Mouse (Mus musculus) embryonic facial prominence, embryonic 12.5 days (tissue): ENCODE measurements around the gene Ddx58. TPM values are rescaled to one million over a fixed set of nuclear protein-coding genes. Genes with fewer than 3 reads are reported as not detected.

ENCODE experiments used
- ATAC-seq: fragments of 200-750 bp; cut with Nextera tagmentation; 2 replicates; pipeline ENCODE4 v1.8.0; 2017; ENCODE audit not compliant: insufficient number of reproducible peaks, insufficient read depth, low FRiP score, low TSS enrichment
- H3K27ac ChIP-seq: fragments of 300-500 bp; sonication (generic); 2 replicates; pipeline ENCODE4 v1.5.1; 2016; ENCODE audit warnings: mild to moderate bottlenecking
- H3K27me3 ChIP-seq: fragments of 300-500 bp; sonication (generic); 2 replicates; pipeline ENCODE4 v1.6.1; 2016; ENCODE audit warnings: mild to moderate bottlenecking, moderate library complexity
- H3K36me3 ChIP-seq: fragments of 300-500 bp; sonication (generic); 2 replicates; pipeline ENCODE4 v1.6.1; 2016; ENCODE audit warnings: mild to moderate bottlenecking
- H3K4me1 ChIP-seq: fragments of 300-500 bp; sonication (generic); 2 replicates; pipeline ENCODE4 v1.6.1; 2016
- H3K4me2 ChIP-seq: fragments of 300-500 bp; sonication (generic); replicated peaks from 2 replicates; pipeline ENCODE4 v1.6.1; 2016; ENCODE audit warnings: mild to moderate bottlenecking, moderate library complexity
- H3K4me3 ChIP-seq: fragments of 300-500 bp; sonication (generic); 2 replicates; pipeline ENCODE4 v1.5.1; 2016; ENCODE audit warnings: mild to moderate bottlenecking
- H3K9ac ChIP-seq: fragments of 300-500 bp; sonication (generic); 2 replicates; pipeline ENCODE4 v1.6.1; 2016; ENCODE audit warnings: mild to moderate bottlenecking, moderate library complexity
- H3K9me3 ChIP-seq: fragments of 300-500 bp; sonication (generic); 2 replicates; pipeline ENCODE4 v1.6.1; 2016; ENCODE audit warnings: mild to moderate bottlenecking, moderate library complexity
- WGBS: fragments of 180-500 bp; shearing (Covaris S2); methylation state at CpG from one replicate; pipeline ENCODE4 v1.1.7; 2016; 5-methylcytosine and 5-hydroxymethylcytosine counted together
- polyA plus RNA-seq: library from polyadenylated mRNA; unstranded; fragments of >200 nt; fragmentation: Nextera tagmentation; extraction: Ambion mirVana; gene quantifications from 2 replicates; pipeline ENCODE4 v1.2.1, GENCODE M21; 2016

Ddx58 gene
- 8.3 and 8.5 TPM in 2 replicates for polyA plus RNA-seq

DNA sequence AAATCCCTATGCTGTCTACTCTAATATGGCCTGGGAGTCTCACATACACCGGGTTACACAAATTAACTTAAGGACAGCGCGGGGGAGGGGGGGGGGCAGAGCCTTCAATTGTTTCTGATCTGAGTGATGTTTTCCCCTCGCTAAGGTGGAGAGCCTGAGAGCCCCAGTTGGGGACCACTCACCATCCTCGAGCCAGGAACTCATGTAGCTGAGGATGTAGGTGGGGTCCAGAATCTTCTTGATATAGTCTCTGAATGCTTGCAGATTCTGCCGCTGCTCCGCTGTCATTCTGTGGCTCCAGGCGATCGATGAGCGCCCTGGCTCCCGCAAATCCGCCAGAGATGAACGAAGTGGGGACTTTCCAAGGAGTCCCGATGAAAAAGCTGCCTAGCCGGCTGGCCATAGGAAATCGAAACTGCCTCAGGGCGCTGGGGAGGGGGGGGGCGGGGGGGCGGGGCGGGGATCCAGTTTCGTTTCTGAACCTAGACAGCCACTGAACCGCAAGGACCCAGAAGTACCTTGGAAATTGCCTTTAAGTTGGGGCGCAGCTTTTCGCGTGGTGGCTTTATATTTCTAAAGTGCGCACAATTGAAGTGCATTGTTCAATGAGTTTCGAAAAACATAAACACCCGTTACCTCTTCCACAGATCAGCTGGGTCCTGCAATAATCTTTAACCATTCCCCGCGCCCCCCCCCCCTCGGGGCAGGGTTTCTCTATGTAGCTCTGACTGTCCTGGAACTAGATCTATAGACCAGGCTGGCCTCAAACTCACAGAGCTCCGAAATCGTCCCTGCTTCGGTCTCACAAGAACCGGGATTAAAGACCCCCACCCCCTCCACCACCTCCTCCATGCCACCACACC, at the start of gene Ddx58:
Gene Ddx58, minus strand, starts transcription at position 420 of the 863 bp plus-strand sequence.
- no peaks in the 10 kb centered on the region for H3K9me3 ChIP-seq
- H3K27ac ChIP-seq: peak within 1 kb of the TSS; percentile 60; the same call in 1 of the 2 replicates
- peak; percentile 38; the same call in 1 of the 2 replicates for ATAC-seq
- H3K36me3 ChIP-seq: no peaks in the 10 kb centered on the region
- H3K27me3 ChIP-seq: no peaks in the 10 kb centered on the region
- peak within 1 kb of the TSS; percentile 53 for H3K9ac ChIP-seq
- H3K4me1 ChIP-seq: no peaks in the 10 kb centered on the region
- peak within 1 kb of the TSS; percentile 44 for H3K4me3 ChIP-seq
- peak within 1 kb of the TSS; percentile 79 for H3K4me2 ChIP-seq
- 4% methylated on average over 35 of the region's 35 CpGs for WGBS

DNA sequence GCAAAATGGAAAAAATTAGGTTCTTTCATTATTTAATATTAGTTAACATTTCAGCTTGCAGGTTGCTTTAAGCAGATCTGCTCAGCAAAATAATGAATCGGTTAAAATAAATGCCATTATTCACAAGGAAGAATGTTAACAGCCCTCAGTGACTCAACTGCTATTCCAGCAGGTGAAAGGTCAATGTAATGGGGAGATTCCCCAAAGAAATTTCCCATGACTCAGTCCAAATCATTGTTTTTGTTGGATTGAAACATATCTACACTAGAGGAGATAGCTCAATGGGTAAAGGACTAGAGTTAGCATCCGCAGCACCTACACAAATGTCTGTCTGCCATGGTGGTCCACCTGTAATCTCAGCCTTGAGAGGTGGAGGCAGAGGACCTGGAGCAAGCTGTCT, 49.4 kb upstream of the Ddx58 start:
- H3K4me2 ChIP-seq: no peak overlapping the region
- H3K9ac ChIP-seq: no peak overlapping the region
- no peaks in the 10 kb centered on the region; the same call in 1 of the 2 replicates for H3K9me3 ChIP-seq
- no peak overlapping the region for H3K27ac ChIP-seq
- no peak for ATAC-seq
- no peaks in the 10 kb centered on the region for H3K36me3 ChIP-seq
- no peak overlapping the region for H3K4me3 ChIP-seq
- no peaks in the 10 kb centered on the region for H3K27me3 ChIP-seq
- WGBS: 87% methylated on average over 2 of the region's 2 CpGs
- H3K4me1 ChIP-seq: no peaks in the 10 kb centered on the region

DNA sequence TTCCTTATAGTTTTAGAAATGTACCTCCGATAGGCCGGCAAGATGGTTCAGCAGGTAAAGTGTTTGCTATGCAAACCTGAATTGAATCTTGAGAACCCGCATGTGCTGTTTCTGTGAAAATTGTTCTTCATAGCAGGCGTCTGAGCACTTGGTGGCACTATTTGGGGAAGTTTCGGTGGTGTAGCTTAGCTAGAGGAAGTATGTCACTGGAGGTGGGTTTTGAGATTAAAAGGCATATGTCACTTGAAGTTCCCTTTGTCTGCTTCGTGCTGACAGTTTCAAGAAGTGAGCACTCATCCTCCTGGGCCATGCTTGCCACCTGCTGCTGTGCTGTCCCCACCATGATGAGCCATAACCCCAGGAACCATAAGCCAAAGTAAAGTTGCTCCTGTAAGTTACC, 47.8 kb upstream of the Ddx58 start:
- Histone ChIP-seq H3K9ac (no peak overlapping the region), H3K4me3 (no peak overlapping the region), H3K27ac (no peak overlapping the region)

GRCm38 (mm10) chr4:40285582-40285981, 46.0 kb upstream of the Ddx58 start:
- H3K27ac ChIP-seq: no peak overlapping the region
- H3K27me3 ChIP-seq: no peaks in the 10 kb centered on the region
- no peaks in the 10 kb centered on the region for H3K4me1 ChIP-seq
- H3K9me3 ChIP-seq: no peaks in the 10 kb centered on the region; the same call in 1 of the 2 replicates
- no peak overlapping the region for H3K4me2 ChIP-seq
- H3K36me3 ChIP-seq: no peaks in the 10 kb centered on the region
- no peak for ATAC-seq
- no peak overlapping the region for H3K9ac ChIP-seq
- no peak overlapping the region for H3K4me3 ChIP-seq
- WGBS: 20% methylated on average over 4 of the region's 4 CpGs

More for the DNA sequence above, 47.8 kb upstream of the Ddx58 start:
- H3K27me3 ChIP-seq: no peaks in the 10 kb centered on the region
- no peaks in the 10 kb centered on the region for H3K4me1 ChIP-seq
- no peaks in the 10 kb centered on the region for H3K36me3 ChIP-seq
- H3K4me2 ChIP-seq: no peak overlapping the region
- H3K9me3 ChIP-seq: no peaks in the 10 kb centered on the region; the same call in 1 of the 2 replicates
- 79% methylated on average over 6 of the region's 6 CpGs for WGBS
- no peak for ATAC-seq

GRCm38 (mm10) chr4:40279276-40279900, 39.8 kb upstream of the Ddx58 start, which contains the start of gene Ndufb6:
Gene Ndufb6 (minus strand): TSS chr4:40279421.
- peak within 1 kb of the TSS; percentile 97 for H3K4me3 ChIP-seq
- no peaks in the 10 kb centered on the region for H3K27me3 ChIP-seq
- H3K9me3 ChIP-seq: no peaks in the 10 kb centered on the region
- peak within 1 kb of the TSS; percentile 83 for H3K27ac ChIP-seq
- H3K4me1 ChIP-seq: peaks cover 10% of the 10 kb centered on the region
- WGBS: 1% methylated on average over 36 of the region's 36 CpGs
- peaks cover 12% of the 10 kb centered on the region; the same call in 1 of the 2 replicates for H3K36me3 ChIP-seq
- peak within 1 kb of the TSS; percentile 88 for H3K9ac ChIP-seq
- H3K4me2 ChIP-seq: peak within 1 kb of the TSS; percentile 86
- ATAC-seq: peak; percentile 95

DNA sequence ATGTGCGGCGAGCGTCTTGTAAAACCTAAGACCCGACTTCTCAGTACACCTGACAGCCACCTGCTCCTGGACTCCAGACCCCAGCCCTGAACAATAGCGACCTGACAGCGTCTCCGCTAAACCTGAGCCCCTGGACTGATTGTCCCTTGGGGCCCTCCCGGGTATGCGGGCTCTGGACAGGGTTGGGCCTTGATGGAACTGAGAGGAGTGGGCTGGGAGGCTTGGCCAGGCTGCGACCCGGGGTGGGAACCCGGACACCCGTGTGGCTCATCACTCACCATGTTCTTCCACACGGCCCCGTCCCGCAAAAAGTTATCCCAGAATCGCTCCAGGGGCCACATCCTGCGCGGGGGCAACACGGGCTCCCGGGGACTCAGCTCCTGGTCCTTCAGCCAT, 39.2 kb upstream of the Ddx58 start:
- peak overlapping the region; percentile 83 for H3K27ac ChIP-seq
- peak overlapping the region; percentile 86 for H3K4me2 ChIP-seq
- no peaks in the 10 kb centered on the region for H3K9me3 ChIP-seq
- peaks cover 10% of the 10 kb centered on the region for H3K4me1 ChIP-seq
- no peaks in the 10 kb centered on the region for H3K27me3 ChIP-seq
- peaks cover 12% of the 10 kb centered on the region; the same call in 1 of the 2 replicates for H3K36me3 ChIP-seq
- peak overlapping the region; percentile 97 for H3K4me3 ChIP-seq
- H3K9ac ChIP-seq: peak overlapping the region; percentile 88
- ATAC-seq: no peak
- WGBS: under 1% methylated on average over 21 of the region's 21 CpGs

GRCm38 (mm10) chr4:40269430-40270032, 29.9 kb upstream of the Ddx58 start, which contains the start of the genes Smim27 and Topors:
Gene Smim27 (plus strand): TSS chr4:40269579.
Gene Topors (minus strand): TSS chr4:40269850.
- H3K27me3 ChIP-seq: no peaks in the 10 kb centered on the region

GRCm38 (mm10) chr4:40268835-40269234, 29.2 kb upstream of the Ddx58 start:
- H3K36me3 ChIP-seq: peaks cover 20% of the 10 kb centered on the region
- no peaks in the 10 kb centered on the region for H3K9me3 ChIP-seq
- H3K4me3 ChIP-seq: peak overlapping the region; percentile 87
- WGBS: under 1% methylated on average over 16 of the region's 16 CpGs
- peak overlapping the region; percentile 99 for H3K27ac ChIP-seq
- peak overlapping the region; percentile 92 for H3K4me2 ChIP-seq
- no peak for ATAC-seq
- no peaks in the 10 kb centered on the region for H3K27me3 ChIP-seq
- H3K9ac ChIP-seq: peak overlapping the region; percentile 92
- peaks cover 14% of the 10 kb centered on the region for H3K4me1 ChIP-seq

More at GRCm38 (mm10) chr4:40269430-40270032, 29.9 kb upstream of the Ddx58 start, which contains the start of the genes Smim27 and Topors:
- H3K4me2 ChIP-seq: peak within 1 kb of the TSS; percentile 92
- WGBS: under 1% methylated on average over 38 of the region's 38 CpGs
- H3K36me3 ChIP-seq: peaks cover 21% of the 10 kb centered on the region
- peak within 1 kb of the TSS; percentile 99 for H3K27ac ChIP-seq
- peak within 1 kb of the TSS; percentile 87 for H3K4me3 ChIP-seq
- ATAC-seq: peak; percentile 96
- peak within 1 kb of the TSS; percentile 92 for H3K9ac ChIP-seq
- H3K4me1 ChIP-seq: peaks cover 14% of the 10 kb centered on the region
- H3K9me3 ChIP-seq: no peaks in the 10 kb centered on the region

- H3K9me3 ChIP-seq: no peaks in the 10 kb centered on the region
- H3K36me3 ChIP-seq: peaks cover 20% of the 10 kb centered on the region
- H3K27me3 ChIP-seq: no peaks in the 10 kb centered on the region
- H3K4me2 ChIP-seq: peak overlapping the region; percentile 92
- peaks cover 14% of the 10 kb centered on the region for H3K4me1 ChIP-seq
- WGBS: under 1% methylated on average over 47 of the region's 50 CpGs
- H3K27ac ChIP-seq: peak overlapping the region; percentile 99
- peak overlapping the region; percentile 92 for H3K9ac ChIP-seq
- H3K4me3 ChIP-seq: peak overlapping the region; percentile 87
- ATAC-seq: peak; percentile 76
Observed at GRCm38 (mm10) chr4:40268204-40268813, 28.7 kb upstream of the Ddx58 start.

DNA sequence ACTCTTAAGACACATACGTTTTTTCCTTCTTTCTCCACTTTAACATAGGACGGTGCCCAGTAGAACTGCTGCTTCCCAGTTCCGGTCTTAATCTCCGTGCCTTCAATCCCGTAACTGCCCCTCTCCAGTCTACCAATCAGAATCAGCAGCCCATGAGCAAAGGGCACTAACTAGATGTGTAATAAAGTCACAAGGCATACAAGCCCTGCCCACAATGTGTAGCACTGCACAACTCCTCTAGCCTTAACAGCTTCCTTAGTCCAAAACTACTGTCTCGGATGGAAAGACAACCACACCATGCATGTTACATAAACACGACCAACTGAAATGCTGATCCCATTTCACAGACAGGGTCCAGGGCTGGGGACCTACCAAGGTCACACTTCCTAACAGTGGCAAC, 28.1 kb upstream of the Ddx58 start:
- ATAC-seq: 0 out of 2 replicates have a peak, but pooled peaks have one; percentile 3
- H3K27me3 ChIP-seq: no peaks in the 10 kb centered on the region
- H3K36me3 ChIP-seq: peaks cover 26% of the 10 kb centered on the region
- H3K4me1 ChIP-seq: peaks cover 14% of the 10 kb centered on the region
- WGBS: 66% methylated on average over 7 of the region's 7 CpGs
- peak overlapping the region; percentile 92 for H3K9ac ChIP-seq
- peak overlapping the region; percentile 92 for H3K4me2 ChIP-seq
- H3K4me3 ChIP-seq: peak overlapping the region; percentile 87
- H3K27ac ChIP-seq: peak overlapping the region; percentile 99
- no peaks in the 10 kb centered on the region for H3K9me3 ChIP-seq

GRCm38 (mm10) chr4:40264321-40264720, 24.7 kb upstream of the Ddx58 start:
- Histone ChIP-seq H3K4me3 (no peak overlapping the region), H3K9ac (no peak overlapping the region), H3K9me3 (no peaks in the 10 kb centered on the region), H3K27ac (no peak overlapping the region), H3K27me3 (no peaks in the 10 kb centered on the region), H3K4me1 (peaks cover 14% of the 10 kb centered on the region), H3K4me2 (no peak overlapping the region), H3K36me3 (peaks cover 50% of the 10 kb centered on the region)
- ATAC-seq: no peak
- 76% methylated on average over 1 of the region's 1 CpGs for WGBS
